Mouse (Mus musculus) embryonic facial prominence, embryonic 15.5 days (tissue): ENCODE measurements around the gene Nufip2. TPM values are rescaled to one million over a fixed set of nuclear protein-coding genes. Genes with fewer than 3 reads are reported as not detected.

Source experiments
- ATAC-seq: fragments of 200-750 bp; cut with Nextera tagmentation; 2 replicates; pipeline ENCODE4 v1.8.0; 2017; ENCODE audit warnings: low read depth, moderate TSS enrichment; ENCODE audit not compliant: insufficient number of reproducible peaks, low FRiP score, low TSS enrichment
- H3K27ac ChIP-seq: fragments of 300-500 bp; sonication (generic); replicated peaks from 2 replicates; pipeline ENCODE4 v1.5.1; 2015; ENCODE audit warnings: mild to moderate bottlenecking, inconsistent platforms
- H3K27me3 ChIP-seq: fragments of 300-500 bp; sonication (generic); 2 replicates; pipeline ENCODE4 v1.6.1; 2015; ENCODE audit warnings: inconsistent platforms
- H3K36me3 ChIP-seq: fragments of 300-500 bp; sonication (generic); 2 replicates; pipeline ENCODE4 v1.6.1; 2015; ENCODE audit warnings: mild to moderate bottlenecking, inconsistent platforms
- H3K4me1 ChIP-seq: fragments of 300-500 bp; sonication (generic); 2 replicates; pipeline ENCODE4 v1.6.1; 2015; ENCODE audit warnings: inconsistent platforms
- H3K4me2 ChIP-seq: fragments of 300-500 bp; sonication (generic); replicated peaks from 2 replicates; pipeline ENCODE4 v1.6.1; 2015; ENCODE audit warnings: mild to moderate bottlenecking, inconsistent platforms
- H3K4me3 ChIP-seq: fragments of 300-500 bp; sonication (generic); replicated peaks from 2 replicates; pipeline ENCODE4 v1.5.1; 2015; ENCODE audit warnings: mild to moderate bottlenecking, inconsistent platforms
- H3K9ac ChIP-seq: fragments of 300-500 bp; sonication (generic); 2 replicates; pipeline ENCODE4 v1.6.1; 2015; ENCODE audit warnings: inconsistent platforms
- H3K9me3 ChIP-seq: fragments of 300-500 bp; sonication (generic); replicated peaks from 2 replicates; pipeline ENCODE4 v1.6.1; 2016; ENCODE audit warnings: inconsistent platforms
- WGBS: fragments of 180-500 bp; shearing (Covaris S2); methylation state at CpG from one replicate; pipeline ENCODE4 v1.1.7; 2015; 5-methylcytosine and 5-hydroxymethylcytosine counted together
- polyA plus RNA-seq: library from polyadenylated mRNA; unstranded; fragments of >200 nt; fragmentation: Nextera tagmentation; extraction: Ambion mirVana; gene quantifications from 2 replicates; pipeline ENCODE4 v1.2.1, GENCODE M21; 2015

Nufip2 gene
- polyA plus RNA-seq, 1 experiment from 2014 or later = 5.1 TPM

DNA sequence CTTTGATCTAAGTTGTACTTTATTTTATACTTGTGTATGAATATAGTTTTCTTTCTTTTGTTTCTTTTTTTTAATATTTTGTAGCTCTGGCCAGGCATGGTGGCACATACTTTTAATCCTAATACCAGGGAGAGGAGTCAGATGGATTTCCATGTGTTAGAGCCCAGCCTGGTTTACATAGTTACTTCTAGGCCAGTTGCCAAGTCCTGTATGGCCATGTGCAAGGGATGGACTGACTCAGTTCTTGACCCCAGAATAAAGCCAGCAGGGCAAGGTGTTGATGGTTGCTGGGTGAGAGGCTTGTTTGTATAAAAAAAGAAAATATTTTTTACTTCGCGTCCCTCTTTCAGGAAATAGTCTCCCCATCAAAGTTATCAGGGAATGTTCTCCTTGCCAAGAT, 13.2 kb upstream of the Nufip2 start:
- no peaks in the 10 kb centered on the region for H3K27me3 ChIP-seq
- no peaks in the 10 kb centered on the region for H3K36me3 ChIP-seq
- 100% methylated on average over 2 of the region's 2 CpGs for WGBS
- H3K9me3 ChIP-seq = no peaks in the 10 kb centered on the region
- H3K9ac ChIP-seq = no peak overlapping the region
- H3K4me2 ChIP-seq = no peak overlapping the region
- H3K4me1 ChIP-seq = no peaks in the 10 kb centered on the region
- ATAC-seq = no peak
- no peak overlapping the region for H3K4me3 ChIP-seq
- no peak overlapping the region for H3K27ac ChIP-seq

DNA sequence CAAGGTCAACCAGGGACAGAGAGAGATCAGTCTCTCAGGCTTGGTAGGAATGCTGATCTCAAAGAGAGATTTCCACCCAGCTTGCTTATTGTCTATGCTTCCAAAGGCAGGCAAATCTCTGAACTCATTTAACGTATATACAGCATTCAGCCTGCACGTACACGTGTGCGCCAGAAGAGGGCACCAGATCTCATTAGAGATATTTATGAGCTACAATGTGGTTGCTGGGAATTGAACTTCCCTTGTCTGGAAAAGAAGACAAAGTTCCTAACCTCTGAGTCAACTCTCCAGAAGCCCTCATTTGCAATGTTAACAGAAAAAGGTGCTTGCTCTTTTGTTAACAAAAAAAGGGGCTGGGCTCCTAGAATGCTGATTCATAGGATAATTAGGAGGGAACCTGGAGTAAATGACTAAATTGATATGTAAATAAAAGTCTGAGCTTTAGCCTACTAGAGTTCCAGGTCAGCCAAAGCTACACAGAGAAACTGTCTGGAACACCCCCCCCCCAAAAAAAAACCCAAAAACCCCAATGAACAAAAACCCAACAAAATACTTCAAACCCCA, 12.4 kb upstream of the Nufip2 start:
- Histone ChIP-seq H3K4me1 (no peaks in the 10 kb centered on the region), H3K9ac (no peak overlapping the region), H3K4me2 (no peak overlapping the region), H3K27ac (no peak overlapping the region), H3K4me3 (no peak overlapping the region), H3K36me3 (no peaks in the 10 kb centered on the region), H3K9me3 (no peaks in the 10 kb centered on the region), H3K27me3 (no peaks in the 10 kb centered on the region)
- WGBS = 61% methylated on average over 4 of the region's 4 CpGs
- ATAC-seq = no peak

- Histone ChIP-seq H3K4me2 (no peak overlapping the region), H3K36me3 (no peaks in the 10 kb centered on the region), H3K27ac (no peak overlapping the region), H3K27me3 (no peaks in the 10 kb centered on the region), H3K9me3 (no peaks in the 10 kb centered on the region), H3K9ac (no peak overlapping the region), H3K4me3 (no peak overlapping the region), H3K4me1 (no peaks in the 10 kb centered on the region)
- 21% methylated on average over 2 of the region's 2 CpGs for WGBS
- ATAC-seq = no peak
These were observed 5.9 kb upstream of the Nufip2 start for GRCm38 (mm10) chr11:77680018-77680417.

- H3K4me3 ChIP-seq = no peak overlapping the region
- WGBS = 69% methylated on average over 2 of the region's 2 CpGs
- no peak for ATAC-seq
- H3K27me3 ChIP-seq = no peaks in the 10 kb centered on the region
- no peak overlapping the region for H3K4me2 ChIP-seq
- H3K9ac ChIP-seq = no peak overlapping the region
- no peaks in the 10 kb centered on the region; the same call in 1 of the 2 replicates for H3K36me3 ChIP-seq
- no peaks in the 10 kb centered on the region for H3K9me3 ChIP-seq
- H3K27ac ChIP-seq = no peak overlapping the region
- peaks cover 6% of the 10 kb centered on the region for H3K4me1 ChIP-seq
These were observed 1.1 kb upstream of the Nufip2 start for GRCm38 (mm10) chr11:77684896-77685295.

DNA sequence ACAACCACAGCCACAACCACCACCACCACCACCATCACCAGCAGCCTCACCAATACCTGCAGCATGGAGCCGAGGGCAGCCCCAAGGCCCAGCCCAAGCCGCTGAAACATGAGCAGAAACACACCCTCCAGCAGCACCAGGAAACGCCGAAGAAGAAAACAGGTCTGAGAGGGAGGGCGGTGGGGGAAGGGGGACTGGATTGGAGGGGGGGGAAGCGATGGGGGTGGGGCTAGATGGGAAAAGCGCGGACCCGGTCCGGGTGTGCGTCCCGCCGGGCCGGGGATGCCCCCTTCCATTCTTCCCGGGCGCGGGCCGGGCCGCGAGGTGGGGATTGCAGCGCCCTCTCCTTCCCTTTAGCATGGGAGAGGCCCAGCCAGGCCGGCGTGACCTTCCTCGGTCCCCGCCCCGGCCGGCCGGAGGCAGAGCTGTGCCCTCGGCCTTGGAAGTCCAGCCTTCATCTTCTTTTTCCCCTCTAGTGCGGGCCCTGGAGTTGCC, 438 bp downstream of the Nufip2 start:
- peak; percentile 51 for ATAC-seq
- peaks cover 6% of the 10 kb centered on the region for H3K4me1 ChIP-seq
- H3K4me3 ChIP-seq = peak overlapping the region; percentile 100
- H3K9ac ChIP-seq = peak overlapping the region; percentile 96
- peak overlapping the region; percentile 99 for H3K27ac ChIP-seq
- H3K27me3 ChIP-seq = no peaks in the 10 kb centered on the region
- H3K4me2 ChIP-seq = peak overlapping the region; percentile 58
- H3K9me3 ChIP-seq = no peaks in the 10 kb centered on the region
- WGBS = 0% methylated on average over 29 of the region's 30 CpGs
- peaks cover under 1% of the 10 kb centered on the region; the same call in 1 of the 2 replicates for H3K36me3 ChIP-seq

- Histone ChIP-seq H3K36me3 (peaks cover 6% of the 10 kb centered on the region), H3K4me1 (peaks cover 6% of the 10 kb centered on the region), H3K9me3 (no peaks in the 10 kb centered on the region), H3K4me2 (peak overlapping the region; percentile 58), H3K27me3 (no peaks in the 10 kb centered on the region), H3K9ac (peak overlapping the region; percentile 96), H3K27ac (peak overlapping the region; percentile 99), H3K4me3 (peak overlapping the region; percentile 100)
- WGBS = under 1% methylated on average over 65 of the region's 76 CpGs
- ATAC-seq = no peak
These were observed 1.0 kb downstream of the Nufip2 start for GRCm38 (mm10) chr11:77686841-77687540.

DNA sequence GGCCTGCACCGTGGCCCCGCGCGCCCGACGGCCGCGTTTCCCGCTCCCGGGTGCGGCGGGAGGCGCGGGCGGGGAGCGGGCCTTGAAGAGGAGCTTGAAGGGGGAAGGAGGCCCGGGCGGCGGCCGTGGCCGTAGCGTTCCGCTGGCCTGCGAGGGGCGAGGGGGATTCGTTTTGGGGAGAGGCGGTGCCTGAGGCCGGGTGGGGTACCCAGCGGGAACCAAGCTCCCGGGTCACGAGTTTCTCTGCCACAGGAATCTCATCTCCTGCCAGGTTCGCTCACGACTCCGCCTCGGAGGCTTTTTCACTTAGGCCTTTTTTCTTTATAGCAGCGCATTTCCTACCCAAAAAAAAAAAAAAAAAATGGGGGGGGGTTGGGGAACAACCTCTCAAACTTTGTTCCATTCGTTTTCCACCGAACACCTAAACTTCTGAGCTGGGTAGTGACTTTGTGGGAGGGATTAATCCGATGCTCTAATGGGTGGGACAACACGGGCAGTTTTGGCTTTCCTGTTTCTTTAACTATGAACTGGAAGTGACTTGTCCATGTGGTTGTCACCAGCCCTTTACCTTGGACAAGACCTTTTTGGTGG, 1.7 kb downstream of the Nufip2 start:
- no peak for ATAC-seq
- Histone ChIP-seq H3K4me1 (peaks cover 6% of the 10 kb centered on the region), H3K27me3 (no peaks in the 10 kb centered on the region), H3K4me3 (peak overlapping the region; percentile 100), H3K9ac (peak overlapping the region; percentile 96), H3K9me3 (no peaks in the 10 kb centered on the region), H3K27ac (peak overlapping the region; percentile 99), H3K36me3 (peaks cover 13% of the 10 kb centered on the region), H3K4me2 (peak overlapping the region; percentile 58)
- WGBS = under 1% methylated on average over 39 of the region's 40 CpGs

DNA sequence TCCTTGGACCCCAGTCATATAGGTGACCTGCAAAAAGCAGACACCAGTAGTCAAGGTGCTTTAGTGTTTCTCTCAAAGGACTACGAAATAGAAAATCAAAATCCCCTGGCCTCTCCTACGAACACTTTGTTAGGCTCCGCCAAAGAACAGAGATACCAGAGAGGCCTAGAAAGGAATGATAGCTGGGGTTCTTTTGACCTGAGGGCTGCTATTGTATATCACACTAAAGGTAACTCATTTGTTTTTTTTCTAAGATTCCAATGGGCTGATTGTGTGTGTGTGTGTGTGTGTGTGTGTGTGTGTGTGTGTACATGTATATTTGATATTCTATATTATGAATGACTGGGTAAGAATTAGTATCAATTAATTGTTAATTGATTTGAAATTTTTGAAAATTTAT, 7.1 kb downstream of the Nufip2 start:
- 86% methylated on average over 3 of the region's 3 CpGs for WGBS
- no peak overlapping the region for H3K4me3 ChIP-seq
- H3K4me2 ChIP-seq = no peak overlapping the region
- H3K9ac ChIP-seq = no peak overlapping the region
- no peak overlapping the region for H3K27ac ChIP-seq
- no peaks in the 10 kb centered on the region for H3K27me3 ChIP-seq
- H3K9me3 ChIP-seq = no peaks in the 10 kb centered on the region
- H3K36me3 ChIP-seq = peaks cover 43% of the 10 kb centered on the region
- H3K4me1 ChIP-seq = peaks cover 6% of the 10 kb centered on the region
- no peak for ATAC-seq

GRCm38 (mm10) chr11:77697232-77697631, 11.3 kb downstream of the Nufip2 start:
- H3K4me3 ChIP-seq = no peak overlapping the region
- no peak overlapping the region for H3K9ac ChIP-seq
- H3K4me2 ChIP-seq = no peak overlapping the region
- no peaks in the 10 kb centered on the region for H3K9me3 ChIP-seq
- WGBS = 63% methylated on average over 2 of the region's 2 CpGs
- H3K27me3 ChIP-seq = no peaks in the 10 kb centered on the region
- H3K4me1 ChIP-seq = no peaks in the 10 kb centered on the region
- H3K27ac ChIP-seq = no peak overlapping the region
- H3K36me3 ChIP-seq = peaks cover 52% of the 10 kb centered on the region
- no peak for ATAC-seq

GRCm38 (mm10) chr11:77705920-77706319, 20.0 kb downstream of the Nufip2 start:
- Histone ChIP-seq H3K27me3 (no peaks in the 10 kb centered on the region), H3K9ac (no peak overlapping the region), H3K27ac (no peak overlapping the region), H3K4me2 (no peak overlapping the region), H3K4me1 (no peaks in the 10 kb centered on the region), H3K36me3 (peaks cover 40% of the 10 kb centered on the region), H3K9me3 (no peaks in the 10 kb centered on the region), H3K4me3 (no peak overlapping the region)
- 87% methylated on average over 3 of the region's 3 CpGs for WGBS
- no peak for ATAC-seq

GRCm38 (mm10) chr11:77709039-77709438, 23.1 kb downstream of the Nufip2 start:
- Histone ChIP-seq H3K4me1 (no peaks in the 10 kb centered on the region), H3K9me3 (no peaks in the 10 kb centered on the region), H3K4me2 (no peak overlapping the region), H3K9ac (no peak overlapping the region), H3K27me3 (no peaks in the 10 kb centered on the region), H3K36me3 (peaks cover 23% of the 10 kb centered on the region), H3K4me3 (no peak overlapping the region), H3K27ac (no peak overlapping the region)
- WGBS = 57% methylated on average over 3 of the region's 3 CpGs
- no peak for ATAC-seq
